Mouse (Mus musculus): ENCODE results near the gene Ugt1a6a. TPM values are rescaled to one million over a fixed set of nuclear protein-coding genes. Genes with fewer than 3 reads are reported as not detected.
"Not testable (repeated sequence)": the region's sequence is repeated elsewhere in the genome, so short reads cannot be mapped to it uniquely, and the experiment has no call there.

Ugt1a6a gene
- polyA plus RNA-seq, 1 experiment from 2014 or later, result not detected

DNA sequence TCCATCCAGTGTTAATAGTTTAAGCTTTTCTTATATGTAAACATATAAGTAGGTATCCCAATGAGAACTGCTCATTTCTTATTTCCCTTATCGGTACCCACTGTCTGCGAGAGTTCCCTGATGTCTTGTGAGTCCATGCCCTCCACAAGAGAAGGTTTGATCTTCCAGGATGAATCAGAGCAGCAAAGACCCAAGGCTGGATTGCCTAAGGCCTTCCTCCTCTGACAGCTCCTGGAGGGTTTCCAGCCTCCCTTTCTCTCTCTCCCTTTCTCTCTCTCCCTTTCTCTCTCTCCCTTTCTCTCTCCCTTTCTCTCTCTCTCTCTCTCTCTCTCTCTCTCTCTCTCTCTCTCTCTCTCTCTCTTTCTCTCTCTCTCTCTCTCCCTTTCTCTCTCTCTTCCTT, 5.5 kb upstream of the Ugt1a6a start:
- not testable (repeated sequence) for H3K4me3 ChIP-seq (ENCODE audit: low read depth, low read length); ATAC-seq (ENCODE audit: low FRiP score); H3K4me2 ChIP-seq; H3K27me3 ChIP-seq (ENCODE audit: control insufficient read depth, insufficient read depth, low read length); H3K36me3 ChIP-seq (ENCODE audit: control insufficient read depth, insufficient read depth, low read length); DNase-seq (ENCODE audit: low spot score, missing footprints); H3K9me3 ChIP-seq (ENCODE audit: control insufficient read depth, low read length); H3K9ac ChIP-seq (ENCODE audit: low read length); H3K4me1 ChIP-seq (ENCODE audit: control insufficient read depth, insufficient read depth, low read length); H3K27ac ChIP-seq (ENCODE audit: low read depth, low read length)
- WGBS, result 93% methylated on average over 2 of the region's 2 CpGs

DNA sequence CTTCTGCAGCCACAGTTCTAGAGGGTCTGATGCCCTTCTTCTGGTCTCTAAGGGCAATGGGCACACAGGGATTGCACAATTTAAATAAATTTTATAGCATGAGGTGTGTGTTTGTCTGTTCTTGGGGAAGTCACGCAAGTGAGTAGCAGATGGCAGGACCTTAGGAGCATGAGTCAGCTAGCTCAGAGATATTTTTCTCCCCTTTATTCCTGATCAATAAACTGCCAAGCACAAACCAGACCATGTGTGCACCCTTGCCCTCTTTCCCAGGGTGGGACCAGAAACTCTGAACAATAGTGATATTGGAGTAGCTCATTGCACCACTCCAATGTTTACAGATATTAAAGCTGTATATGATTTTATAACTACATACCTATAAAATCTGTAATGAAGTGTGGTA, 4.4 kb upstream of the Ugt1a6a start:
- not testable (repeated sequence) for ATAC-seq (ENCODE audit: low FRiP score); H3K9me3 ChIP-seq (ENCODE audit: control insufficient read depth, low read length); H3K9ac ChIP-seq (ENCODE audit: low read length); H3K4me3 ChIP-seq (ENCODE audit: low read depth, low read length); H3K36me3 ChIP-seq (ENCODE audit: control insufficient read depth, insufficient read depth, low read length); H3K4me2 ChIP-seq; DNase-seq (ENCODE audit: low spot score, missing footprints); H3K27me3 ChIP-seq (ENCODE audit: control insufficient read depth, insufficient read depth, low read length); H3K27ac ChIP-seq (ENCODE audit: low read depth, low read length); H3K4me1 ChIP-seq (ENCODE audit: control insufficient read depth, insufficient read depth, low read length)
- 84% methylated on average over 1 of the region's 1 CpGs for WGBS

DNA sequence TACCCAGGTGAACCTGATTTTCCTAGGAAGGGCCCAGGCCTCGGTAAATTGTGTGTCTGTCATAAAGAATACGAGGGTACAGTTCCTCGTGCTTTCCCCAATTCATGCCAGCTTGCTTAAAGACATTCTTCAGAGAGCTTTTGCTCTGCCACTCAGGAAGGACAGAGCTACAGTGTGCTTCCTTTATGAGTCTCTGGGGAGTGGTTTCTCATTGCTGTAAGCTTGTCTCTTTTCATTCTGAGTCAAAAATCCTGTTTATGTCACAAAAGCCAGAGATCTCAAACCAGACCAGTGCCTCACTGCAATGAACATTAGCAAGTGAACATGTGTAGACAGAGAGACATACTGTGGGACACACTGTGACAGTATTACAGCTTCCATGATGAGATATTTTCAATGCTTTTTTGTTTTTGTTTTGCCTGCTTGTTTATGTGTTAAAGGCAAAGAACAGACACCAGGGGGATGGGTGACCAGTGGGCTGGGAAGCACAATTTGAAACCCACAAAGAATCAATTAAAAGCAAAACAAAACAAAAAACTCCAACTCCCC, 627 bp upstream of the Ugt1a6a start:
- no peak overlapping the region for H3K27ac ChIP-seq (ENCODE audit: low read depth, low read length)
- H3K4me1 ChIP-seq (ENCODE audit: control insufficient read depth, insufficient read depth, low read length), result no peaks in the 10 kb centered on the region
- no peak overlapping the region for H3K4me3 ChIP-seq (ENCODE audit: low read depth, low read length)
- no peak overlapping the region for H3K4me2 ChIP-seq
- DNase-seq (ENCODE audit: low spot score, missing footprints) (no peak), ATAC-seq (ENCODE audit: low FRiP score) (no peak)
- H3K9me3 ChIP-seq (ENCODE audit: control insufficient read depth, low read length), result no peaks in the 10 kb centered on the region
- H3K36me3 ChIP-seq (ENCODE audit: control insufficient read depth, insufficient read depth, low read length), result no peaks in the 10 kb centered on the region
- no peaks in the 10 kb centered on the region for H3K27me3 ChIP-seq (ENCODE audit: control insufficient read depth, insufficient read depth, low read length)
- H3K9ac ChIP-seq (ENCODE audit: low read length), result no peak overlapping the region
- 85% methylated on average over 3 of the region's 3 CpGs for WGBS

DNA sequence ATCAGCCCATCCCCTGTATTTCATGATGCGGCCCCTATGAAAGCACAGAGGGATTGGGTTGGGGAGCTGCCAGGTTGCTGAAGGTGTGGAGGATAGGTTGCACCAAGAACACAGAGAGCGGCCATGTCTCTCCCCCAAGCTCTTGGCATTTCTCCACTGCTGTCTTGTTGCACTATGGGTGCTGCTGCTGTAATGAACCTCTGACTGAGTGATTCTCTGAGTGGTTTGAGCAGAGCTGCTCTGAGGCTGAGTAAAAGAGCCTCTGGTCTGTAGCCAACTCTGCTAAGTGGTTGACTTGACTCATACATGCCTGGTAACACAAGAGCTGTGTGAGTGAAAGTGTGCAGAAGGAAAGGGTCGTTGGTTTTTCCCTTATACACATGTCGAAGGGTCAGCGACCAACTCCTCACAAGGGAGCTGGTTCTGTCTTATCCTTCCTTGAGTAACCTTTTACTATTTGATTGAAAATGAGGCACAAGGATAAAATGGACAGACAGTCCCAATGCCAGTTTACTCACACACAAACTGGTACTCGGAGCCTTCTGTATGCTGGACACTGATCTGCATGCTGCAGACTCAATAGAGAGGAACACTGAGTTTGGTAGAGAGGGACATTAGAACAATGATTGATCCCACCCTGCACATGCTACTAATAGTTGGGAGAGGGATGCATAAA, 758 bp downstream of the Ugt1a6a start:
- not testable (repeated sequence) for H3K27ac ChIP-seq (ENCODE audit: low read depth, low read length); H3K9me3 ChIP-seq (ENCODE audit: control insufficient read depth, low read length); H3K4me1 ChIP-seq (ENCODE audit: control insufficient read depth, insufficient read depth, low read length); H3K36me3 ChIP-seq (ENCODE audit: control insufficient read depth, insufficient read depth, low read length); H3K4me3 ChIP-seq (ENCODE audit: low read depth, low read length); H3K4me2 ChIP-seq; DNase-seq (ENCODE audit: low spot score, missing footprints); H3K9ac ChIP-seq (ENCODE audit: low read length); H3K27me3 ChIP-seq (ENCODE audit: control insufficient read depth, insufficient read depth, low read length); ATAC-seq (ENCODE audit: low FRiP score)
- WGBS, result 92% methylated on average over 5 of the region's 6 CpGs

GRCm38 (mm10) chr1:88136646-88137045, 2.0 kb downstream of the Ugt1a6a start:
- H3K4me3 ChIP-seq (ENCODE audit: low read depth, low read length), result no peak overlapping the region
- no peaks in the 10 kb centered on the region for H3K9me3 ChIP-seq (ENCODE audit: control insufficient read depth, low read length)
- no peaks in the 10 kb centered on the region for H3K27me3 ChIP-seq (ENCODE audit: control insufficient read depth, insufficient read depth, low read length)
- 81% methylated on average over 2 of the region's 2 CpGs for WGBS
- no peaks in the 10 kb centered on the region for H3K36me3 ChIP-seq (ENCODE audit: control insufficient read depth, insufficient read depth, low read length)
- no peak overlapping the region for H3K9ac ChIP-seq (ENCODE audit: low read length)
- H3K4me2 ChIP-seq, result no peak overlapping the region
- no peaks in the 10 kb centered on the region for H3K4me1 ChIP-seq (ENCODE audit: control insufficient read depth, insufficient read depth, low read length)
- no peak overlapping the region for H3K27ac ChIP-seq (ENCODE audit: low read depth, low read length)
- DNase-seq (ENCODE audit: low spot score, missing footprints) (no peak), ATAC-seq (ENCODE audit: low FRiP score) (no peak)

DNA sequence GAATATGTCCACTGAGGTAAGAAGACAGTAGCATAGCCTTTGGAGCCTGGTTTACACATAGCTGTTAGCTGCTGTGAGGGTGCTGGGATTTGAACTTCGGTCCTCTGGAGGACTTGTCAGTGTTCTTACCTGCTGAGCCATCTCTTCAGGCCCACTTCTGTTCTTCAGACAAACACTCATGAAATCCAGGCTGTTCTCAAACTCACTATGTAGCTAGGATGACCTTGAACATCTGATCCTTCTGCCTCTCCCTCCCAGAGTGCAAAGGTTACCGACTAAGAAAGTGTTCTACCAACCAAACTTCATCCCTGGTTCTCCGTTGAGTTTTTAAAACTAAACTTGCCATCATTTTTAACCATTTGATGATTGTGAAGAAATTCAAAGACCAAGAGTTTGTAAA, 2.7 kb downstream of the Ugt1a6a start:
- no peak overlapping the region for H3K4me3 ChIP-seq (ENCODE audit: low read depth, low read length)
- H3K27me3 ChIP-seq (ENCODE audit: control insufficient read depth, insufficient read depth, low read length), result no peaks in the 10 kb centered on the region
- H3K36me3 ChIP-seq (ENCODE audit: control insufficient read depth, insufficient read depth, low read length), result no peaks in the 10 kb centered on the region
- DNase-seq (ENCODE audit: low spot score, missing footprints), result no peak
- 89% methylated on average over 3 of the region's 3 CpGs for WGBS
- H3K27ac ChIP-seq (ENCODE audit: low read depth, low read length), result no peak overlapping the region
- H3K9me3 ChIP-seq (ENCODE audit: control insufficient read depth, low read length), result no peaks in the 10 kb centered on the region
- no peak overlapping the region for H3K9ac ChIP-seq (ENCODE audit: low read length)
- no peaks in the 10 kb centered on the region for H3K4me1 ChIP-seq (ENCODE audit: control insufficient read depth, insufficient read depth, low read length)
- H3K4me2 ChIP-seq, result no peak overlapping the region
- ATAC-seq (ENCODE audit: low FRiP score), result no peak

DNA sequence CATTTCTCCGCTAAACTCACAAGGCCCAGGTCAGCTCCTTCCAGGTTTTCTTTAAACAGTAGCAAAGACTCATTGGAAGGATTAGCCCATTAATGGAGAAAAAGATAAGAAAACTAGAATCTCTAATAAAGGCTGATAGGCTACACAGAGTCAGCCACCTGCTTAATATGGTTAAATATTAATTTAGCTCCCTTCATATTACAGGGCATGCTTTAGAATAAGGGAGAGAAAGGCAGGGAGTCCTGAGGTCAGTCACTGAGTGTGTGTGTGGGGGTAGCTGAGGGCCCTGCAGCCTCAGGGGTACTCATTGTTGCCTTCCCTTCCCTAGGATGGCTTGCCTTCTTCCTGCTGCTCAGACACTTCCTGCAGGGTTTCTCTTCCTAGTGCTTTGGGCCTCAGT, 3.5 kb downstream of the Ugt1a6a start:
- H3K9me3 ChIP-seq (ENCODE audit: control insufficient read depth, low read length), result no peaks in the 10 kb centered on the region
- no peak for DNase-seq (ENCODE audit: low spot score, missing footprints)
- H3K27ac ChIP-seq (ENCODE audit: low read depth, low read length), result no peak overlapping the region
- H3K36me3 ChIP-seq (ENCODE audit: control insufficient read depth, insufficient read depth, low read length), result no peaks in the 10 kb centered on the region
- no peaks in the 10 kb centered on the region for H3K4me1 ChIP-seq (ENCODE audit: control insufficient read depth, insufficient read depth, low read length)
- H3K4me3 ChIP-seq (ENCODE audit: low read depth, low read length), result no peak overlapping the region
- WGBS, result 91% methylated on average over 1 of the region's 1 CpGs
- H3K4me2 ChIP-seq, result no peak overlapping the region
- H3K27me3 ChIP-seq (ENCODE audit: control insufficient read depth, insufficient read depth, low read length), result no peaks in the 10 kb centered on the region
- ATAC-seq (ENCODE audit: low FRiP score), result no peak
- no peak overlapping the region for H3K9ac ChIP-seq (ENCODE audit: low read length)

DNA sequence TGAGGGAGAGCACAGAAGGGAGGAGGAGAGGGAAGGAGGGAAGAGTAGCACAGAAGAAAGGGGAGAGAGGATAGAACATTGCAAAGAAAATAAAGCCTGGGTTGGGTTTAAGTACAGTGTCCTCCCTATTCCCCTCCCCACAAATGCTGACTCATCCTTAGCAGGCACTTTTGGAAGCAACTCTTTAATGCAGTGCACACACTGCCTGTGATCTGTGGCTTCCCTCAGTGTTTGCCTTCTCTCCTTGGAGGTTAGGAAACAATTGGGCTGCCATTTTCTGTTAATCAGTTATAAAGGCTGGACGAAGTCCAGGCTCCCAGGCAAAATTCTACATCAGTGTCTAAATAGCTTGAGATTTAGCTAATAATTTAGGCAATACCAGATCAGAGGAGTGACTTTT, 5.9 kb downstream of the Ugt1a6a start:
- not testable (repeated sequence) for H3K9ac ChIP-seq (ENCODE audit: low read length); DNase-seq (ENCODE audit: low spot score, missing footprints); H3K4me2 ChIP-seq; H3K36me3 ChIP-seq (ENCODE audit: control insufficient read depth, insufficient read depth, low read length); H3K4me1 ChIP-seq (ENCODE audit: control insufficient read depth, insufficient read depth, low read length); H3K9me3 ChIP-seq (ENCODE audit: control insufficient read depth, low read length); H3K4me3 ChIP-seq (ENCODE audit: low read depth, low read length); ATAC-seq (ENCODE audit: low FRiP score); H3K27me3 ChIP-seq (ENCODE audit: control insufficient read depth, insufficient read depth, low read length); H3K27ac ChIP-seq (ENCODE audit: low read depth, low read length)
- 65% methylated on average over 1 of the region's 1 CpGs for WGBS

GRCm38 (mm10) chr1:88143966-88144675, 9.5 kb downstream of the Ugt1a6a start:
- H3K4me1 ChIP-seq (ENCODE audit: control insufficient read depth, insufficient read depth, low read length); H3K27ac ChIP-seq (ENCODE audit: low read depth, low read length); H3K9me3 ChIP-seq (ENCODE audit: control insufficient read depth, low read length); H3K36me3 ChIP-seq (ENCODE audit: control insufficient read depth, insufficient read depth, low read length); H3K4me3 ChIP-seq (ENCODE audit: low read depth, low read length); H3K9ac ChIP-seq (ENCODE audit: low read length); H3K27me3 ChIP-seq (ENCODE audit: control insufficient read depth, insufficient read depth, low read length); H3K4me2 ChIP-seq: not testable (repeated sequence)
- WGBS, result 6% methylated on average over 4 of the region's 5 CpGs
- ATAC-seq (ENCODE audit: low FRiP score) (peak; percentile 22; the same call in 1 of the 2 replicates), DNase-seq (ENCODE audit: low spot score, missing footprints) (peak; percentile 87)
